Mouse (Mus musculus) cerebellum, adult 2 months (tissue): ENCODE data around the gene Mrpl58.

ENCODE experiments used
- CTCF ChIP-seq: fragments of 200-500 bp; IDR thresholded peaks from 2 replicates; pipeline ENCODE4 v1.5.1; 2011; ENCODE audit warnings: low read depth, mild to moderate bottlenecking, control low read depth, low read length, moderate library complexity, borderline replicate concordance; ENCODE audit not compliant: insufficient read depth
- POLR2A ChIP-seq: fragments of 200-500 bp; IDR thresholded peaks from 2 replicates; pipeline ENCODE4 v1.6.1; 2011; ENCODE audit warnings: low read length, control low read depth, borderline replicate concordance; ENCODE audit not compliant: insufficient read depth

- no peak for TF ChIP-seq POLR2A
- TF ChIP-seq CTCF = no peak
Observed at GRCm38 (mm10) chr11:115391358-115391757, 12.2 kb upstream of the Mrpl58 start.
